Comparison of ENCODE assay signal across 26 mouse cellular contexts in the genomic region with DNA sequence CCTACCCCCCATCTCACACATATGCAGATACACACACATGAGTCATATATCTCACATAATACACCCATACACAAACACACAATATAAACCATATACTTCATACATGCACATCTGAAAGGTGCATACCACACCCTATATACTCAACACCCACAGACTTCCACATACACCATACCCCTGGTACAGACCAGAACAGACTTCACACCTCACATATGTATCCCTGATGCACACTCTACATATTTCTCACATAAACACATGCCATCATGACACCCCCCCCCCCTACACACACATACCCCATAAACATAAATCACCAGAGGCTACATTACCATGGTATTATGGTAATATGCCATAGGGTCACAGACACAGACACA. TPM values are rescaled to one million over a fixed set of nuclear protein-coding genes. Genes with fewer than 3 reads are reported as not detected.
DNase-seq lines count a peak whose midpoint lies in the region; ATAC-seq and TF ChIP-seq lines count a peak whose summit lies in the region.
"Had no signal": no experiment of that assay in that cellular context is flagged by ENCODE, and none has a peak within 500 bp of the region (broad histone marks: within the 10 kb centered on the region; RNA-seq: fewer than 3 reads in every experiment).

No protein-coding gene starts in this region.

- no peak overlapping the region for H3K9ac ChIP-seq in forebrain, embryonic 12.5 days
- H3K9ac ChIP-seq in limb, embryonic 12.5 days (replicated peaks) = no peak overlapping the region
- no peak overlapping the region for H3K9ac ChIP-seq in hindbrain, postnatal 0 days (replicated peaks; ENCODE audit: low read length)
- no peak overlapping the region for H3K9ac ChIP-seq in liver, embryonic 11.5 days (ENCODE audit: low read depth, low read length)
- H3K9ac ChIP-seq: heart, embryonic 13.5 days; kidney, embryonic 15.5 days; liver, postnatal 0 days had no signal

- H3K27ac ChIP-seq in forebrain, embryonic 12.5 days = no peak overlapping the region
- no peak overlapping the region for H3K27ac ChIP-seq in forebrain, embryonic 10.5 days
- no peak overlapping the region for H3K27ac ChIP-seq in limb, embryonic 12.5 days
- no peak overlapping the region for H3K27ac ChIP-seq in limb, embryonic 10.5 days
- H3K27ac ChIP-seq in hindbrain, postnatal 0 days = no peak overlapping the region
- no peak overlapping the region for H3K27ac ChIP-seq in liver, embryonic 11.5 days (ENCODE audit: low read depth, low read length)
- H3K27ac ChIP-seq: heart, adult 2 months; heart, embryonic 13.5 days; kidney, embryonic 15.5 days; stomach, postnatal 0 days had no signal

- TF ChIP-seq CTCF in hindbrain, postnatal 0 days (IDR thresholded peaks at IDR 0.05; ENCODE audit: low read depth) = no peak

- peak; percentile 24; the same call in 1 of the 2 replicates for ATAC-seq in forebrain, embryonic 12.5 days (ENCODE audit: low FRiP score)
- peak; percentile 57; the same call in 1 of the 2 replicates for ATAC-seq in limb, embryonic 12.5 days (ENCODE audit: insufficient number of reproducible peaks, insufficient read depth, low FRiP score, low TSS enrichment, low read depth)
- ATAC-seq in hindbrain, postnatal 0 days = 0 out of 2 replicates have a peak, but pooled peaks have one; percentile 11
- no peak; the same call in 1 of the 2 replicates for ATAC-seq in liver, embryonic 11.5 days (replicated peaks; ENCODE audit: low FRiP score)
- ATAC-seq: liver, postnatal 0 days had no signal

- H3K4me3 ChIP-seq in forebrain, embryonic 12.5 days (replicated peaks) = no peak overlapping the region
- no peak overlapping the region for H3K4me3 ChIP-seq in forebrain, embryonic 10.5 days
- H3K4me3 ChIP-seq in limb, embryonic 12.5 days (replicated peaks) = no peak overlapping the region
- no peak overlapping the region for H3K4me3 ChIP-seq in limb, embryonic 10.5 days
- no peak overlapping the region for H3K4me3 ChIP-seq in hindbrain, postnatal 0 days (ENCODE audit: low read length)
- no peak overlapping the region for H3K4me3 ChIP-seq in liver, embryonic 11.5 days (ENCODE audit: low read depth, low read length)
- H3K4me3 ChIP-seq: heart, adult 2 months; heart, embryonic 13.5 days; kidney, embryonic 15.5 days had no signal

- H3K4me1 ChIP-seq in forebrain, embryonic 12.5 days = peaks cover 14% of the 10 kb centered on the region
- H3K4me1 ChIP-seq in forebrain, embryonic 10.5 days = 0 out of 2 replicates have a peak, but pooled peaks cover 3% of the 10 kb centered on the region
- H3K4me1 ChIP-seq in limb, embryonic 12.5 days (replicated peaks) = no peaks in the 10 kb centered on the region
- H3K4me1 ChIP-seq in limb, embryonic 10.5 days = no peaks in the 10 kb centered on the region
- no peaks in the 10 kb centered on the region for H3K4me1 ChIP-seq in hindbrain, postnatal 0 days (ENCODE audit: insufficient read depth, low read length)
- H3K4me1 ChIP-seq in liver, embryonic 11.5 days (replicated peaks; ENCODE audit: control insufficient read depth, insufficient read depth, low read length) = no peaks in the 10 kb centered on the region
- H3K4me1 ChIP-seq: kidney, embryonic 15.5 days had no signal

- no peak overlapping the region for H3K4me2 ChIP-seq in forebrain, embryonic 12.5 days
- no peak overlapping the region for H3K4me2 ChIP-seq in limb, embryonic 12.5 days
- no peak overlapping the region for H3K4me2 ChIP-seq in hindbrain, postnatal 0 days (ENCODE audit: low read depth, low read length)
- no peak overlapping the region for H3K4me2 ChIP-seq in liver, embryonic 11.5 days
- H3K4me2 ChIP-seq: heart, embryonic 13.5 days; kidney, embryonic 15.5 days had no signal

- H3K36me3 ChIP-seq in forebrain, embryonic 12.5 days (replicated peaks) = no peaks in the 10 kb centered on the region
- H3K36me3 ChIP-seq in forebrain, embryonic 10.5 days (replicated peaks) = no peaks in the 10 kb centered on the region
- H3K36me3 ChIP-seq in limb, embryonic 12.5 days = no peaks in the 10 kb centered on the region
- no peaks in the 10 kb centered on the region for H3K36me3 ChIP-seq in limb, embryonic 10.5 days
- H3K36me3 ChIP-seq in hindbrain, postnatal 0 days (ENCODE audit: insufficient read depth, low read length) = no peaks in the 10 kb centered on the region
- H3K36me3 ChIP-seq in liver, embryonic 11.5 days (ENCODE audit: control insufficient read depth, insufficient read depth, low read length) = no peaks in the 10 kb centered on the region
- H3K36me3 ChIP-seq: heart, embryonic 13.5 days; kidney, embryonic 15.5 days had no signal

- H3K27me3 ChIP-seq in forebrain, embryonic 12.5 days = 0 out of 2 replicates have a peak, but pooled peaks cover 3% of the 10 kb centered on the region
- no peaks in the 10 kb centered on the region for H3K27me3 ChIP-seq in forebrain, embryonic 10.5 days (ENCODE audit: poor library complexity, severe bottlenecking)
- H3K27me3 ChIP-seq in limb, embryonic 12.5 days = no peaks in the 10 kb centered on the region
- no peaks in the 10 kb centered on the region for H3K27me3 ChIP-seq in limb, embryonic 10.5 days (ENCODE audit: low read depth, poor library complexity, severe bottlenecking)
- no peaks in the 10 kb centered on the region for H3K27me3 ChIP-seq in hindbrain, postnatal 0 days (ENCODE audit: insufficient read depth, low read length)
- no peaks in the 10 kb centered on the region for H3K27me3 ChIP-seq in liver, embryonic 11.5 days (replicated peaks; ENCODE audit: control insufficient read depth, insufficient read depth, low read length)
- H3K27me3 ChIP-seq: kidney, embryonic 15.5 days had no signal

- no peak for DNase-seq in forebrain, embryonic 10.5 days (ENCODE audit: extremely low spot score, low spot score)
- DNase-seq in limb, embryonic 10.5 days (ENCODE audit: low spot score) = no peak
- no peak for DNase-seq in hindbrain, postnatal 0 days (ENCODE audit: low spot score)
- no peak for DNase-seq in lung, postnatal 14 days
- no peak for DNase-seq in liver, embryonic 11.5 days (ENCODE audit: low spot score)
- DNase-seq: adrenal gland, postnatal 25 days; cerebellum, adult 8-10 months; cerebellum, postnatal 36 days; embryo, embryonic 11 days; heart, adult 2 months; heart, postnatal 14 days; kidney, adult 11 months; kidney, postnatal 36 days; liver; liver, postnatal 0 days; thymus, adult 2 months; thymus, postnatal 4 days had no signal

- H3K9me3 ChIP-seq in forebrain, embryonic 12.5 days = no peaks in the 10 kb centered on the region
- H3K9me3 ChIP-seq in forebrain, embryonic 10.5 days = no peaks in the 10 kb centered on the region
- H3K9me3 ChIP-seq in limb, embryonic 12.5 days = no peaks in the 10 kb centered on the region
- no peaks in the 10 kb centered on the region for H3K9me3 ChIP-seq in limb, embryonic 10.5 days (replicated peaks)
- no peaks in the 10 kb centered on the region for H3K9me3 ChIP-seq in hindbrain, postnatal 0 days (ENCODE audit: low read length)
- no peaks in the 10 kb centered on the region for H3K9me3 ChIP-seq in liver, embryonic 11.5 days (ENCODE audit: control insufficient read depth, low read length)
- H3K9me3 ChIP-seq: heart, embryonic 13.5 days; kidney, embryonic 15.5 days had no signal

RNA-seq across cellular contexts. Expression of a gene that starts 56.8 kb away (rescaled TPM):
- 196 and 224 TPM in 2 replicates for polyA plus RNA-seq in forebrain, embryonic 12.5 days (2016; fragmentation: Nextera tagmentation; extraction: Ambion mirVana)
- polyA plus RNA-seq in forebrain, embryonic 10.5 days (2016; fragmentation: Nextera tagmentation; extraction: Ambion mirVana) = 108 and 115 TPM in 2 replicates
- polyA plus RNA-seq in limb, embryonic 12.5 days (2016; fragmentation: Nextera tagmentation; extraction: Ambion mirVana) = 36.9 and 42.7 TPM in 2 replicates
- 33.7 and 48.4 TPM in 2 replicates for polyA plus RNA-seq in limb, embryonic 10.5 days (2016; fragmentation: Nextera tagmentation; extraction: Ambion mirVana)
- total RNA-seq in hindbrain, postnatal 0 days (2014; rRNA removed) = 22.2 and 33.2 TPM in 2 replicates
- polyA plus RNA-seq in hindbrain, postnatal 0 days (2015; fragmentation: Nextera tagmentation; extraction: Ambion mirVana) = 4.6 and 7.3 TPM in 2 replicates
- 10.5 and 11.0 TPM in 2 replicates for polyA plus RNA-seq in liver, embryonic 11.5 days (2014; fragmentation: Nextera tagmentation; extraction: Ambion mirVana)
- total RNA-seq: adrenal gland, postnatal 25 days; gastrocnemius, postnatal 36 days; heart, adult 2 months; megakaryocyte progenitor cell, adult 5-6 weeks; neutrophil, adult 5-6 weeks had no signal
- polyA plus RNA-seq: heart, adult 2 months; lung, postnatal 0 days; stomach, postnatal 0 days had no signal
